Mouse (Mus musculus) CH12.LX (cell line): ENCODE results near the gene Gm20388. TPM values are rescaled to one million over a fixed set of nuclear protein-coding genes. Genes with fewer than 3 reads are reported as not detected.

Experiments
- DNase-seq: peaks from one replicate; pipeline ENCODE4 v3.0.0-alpha.2; 2013; ENCODE audit errors: extremely low read depth
- H3K27ac ChIP-seq: 2 replicates; pipeline ENCODE4 v1.5.1; 2012; ENCODE audit warnings: low read depth, mild to moderate bottlenecking, control low read depth, moderate library complexity; ENCODE audit not compliant: insufficient read depth
- H3K27me3 ChIP-seq: replicated peaks from 2 replicates; pipeline ENCODE3; 2012; ENCODE audit warnings: inconsistent platforms
- H3K36me3 ChIP-seq, 2 experiments: replicated peaks in 1 of 2; 2 replicates each; pipeline versions ENCODE3 to v1.6.1; 2012; ENCODE audit warnings: inconsistent platforms in 1 of 2, low read length in 1 of 2, mild to moderate bottlenecking in 1 of 2, mixed read lengths in 1 of 2, moderate library complexity in 1 of 2; ENCODE audit not compliant: control insufficient read depth in 1 of 2, insufficient read depth in 1 of 2
- H3K4me1 ChIP-seq, 2 experiments: 2 replicates each; pipeline ENCODE4 v1.6.1; 2012; ENCODE audit warnings: inconsistent platforms in 1 of 2, moderate library complexity in 1 of 2; ENCODE audit not compliant: insufficient read depth in 2 of 2, control insufficient read depth in 1 of 2
- H3K4me2 ChIP-seq: 2 replicates; pipeline ENCODE4 v1.6.1; 2012; ENCODE audit warnings: low read depth, mild to moderate bottlenecking, control low read depth; ENCODE audit not compliant: poor library complexity, insufficient read depth, severe bottlenecking
- H3K4me3 ChIP-seq, 3 experiments: fragments of 150-350 bp in 1 of 3; sonication (generic) in 1 of 3; replicated peaks in 1 of 3; 2 replicates each; pipeline versions ENCODE3 to v1.5.1; 2011 to 2012; ENCODE audit warnings: low read depth in 2 of 3, low read length in 2 of 3, mild to moderate bottlenecking in 2 of 3, moderate library complexity in 2 of 3, control low read depth in 1 of 3, improper control_type of control experiment in 1 of 3, inconsistent platforms in 1 of 3, mixed read lengths in 1 of 3; ENCODE audit not compliant: poor library complexity in 1 of 3
- H3K79me2 ChIP-seq: replicated peaks from 2 replicates; pipeline ENCODE4 v1.6.1; 2012; ENCODE audit warnings: mild to moderate bottlenecking, moderate library complexity; ENCODE audit not compliant: control insufficient read depth, poor library complexity, insufficient read depth, severe bottlenecking; ENCODE audit errors: extremely low read depth
- H3K9ac ChIP-seq: 2 replicates; pipeline ENCODE4 v1.6.1; 2012; ENCODE audit warnings: low read depth, mild to moderate bottlenecking, control low read depth, moderate library complexity; ENCODE audit not compliant: insufficient read depth
- H3K9me3 ChIP-seq: replicated peaks from 2 replicates; pipeline ENCODE3; 2012; ENCODE audit warnings: low read length, inconsistent platforms, mixed read lengths
- CHD2 ChIP-seq: IDR thresholded peaks from 2 replicates; pipeline ENCODE4 v1.6.1; 2011; ENCODE audit warnings: low read length, improper control_type of control experiment
- E2F4 ChIP-seq: IDR thresholded peaks from 2 replicates; pipeline ENCODE4 v1.6.1; 2011; ENCODE audit warnings: low read depth, low read length, improper control_type of control experiment; ENCODE audit not compliant: insufficient replicate concordance
- ELF1 ChIP-seq: IDR thresholded peaks from 2 replicates; pipeline ENCODE4 v1.6.1; 2014; ENCODE audit warnings: low read depth, mild to moderate bottlenecking, inconsistent platforms, low read length, improper control_type of control experiment
- GABPA ChIP-seq: IDR thresholded peaks from 2 replicates; pipeline ENCODE4 v1.6.1; 2012; ENCODE audit warnings: low read depth, low read length, improper control_type of control experiment, inconsistent platforms; ENCODE audit not compliant: insufficient replicate concordance
- IRF4 ChIP-seq: IDR thresholded peaks from 2 replicates; pipeline ENCODE4 v1.6.1; 2014; ENCODE audit warnings: low read depth, mild to moderate bottlenecking, inconsistent platforms, low read length, improper control_type of control experiment
- JUND ChIP-seq: conservative IDR thresholded peaks from 2 replicates; pipeline ENCODE4 v1.6.1; 2011; ENCODE audit warnings: low read depth, low read length, improper control_type of control experiment
- KAT2A ChIP-seq: IDR thresholded peaks from 2 replicates; pipeline ENCODE4 v1.6.1; 2012; ENCODE audit warnings: low read length, improper control_type of control experiment, inconsistent platforms; ENCODE audit not compliant: insufficient replicate concordance
- MAZ ChIP-seq: IDR thresholded peaks from 2 replicates; pipeline ENCODE4 v1.6.1; 2012; ENCODE audit warnings: low read depth, mild to moderate bottlenecking, inconsistent platforms, low read length, improper control_type of control experiment, moderate library complexity
- MYC ChIP-seq: IDR thresholded peaks from 2 replicates; pipeline ENCODE4 v1.6.1; 2011; ENCODE audit warnings: low read depth, mild to moderate bottlenecking, improper control_type of control experiment, low read length
- SIN3A ChIP-seq: IDR thresholded peaks from 2 replicates; pipeline ENCODE4 v1.6.1; 2012; ENCODE audit warnings: low read length, improper control_type of control experiment, inconsistent platforms
- TBP ChIP-seq: conservative IDR thresholded peaks from 2 replicates; pipeline ENCODE4 v1.6.1; 2011; ENCODE audit warnings: low read depth, low read length, improper control_type of control experiment
- USF1 ChIP-seq: IDR thresholded peaks from 2 replicates; pipeline ENCODE4 v1.6.1; 2014; ENCODE audit warnings: low read depth, mild to moderate bottlenecking, inconsistent platforms, low read length, improper control_type of control experiment
- USF2 ChIP-seq: conservative IDR thresholded peaks from 2 replicates; pipeline ENCODE4 v1.6.1; 2011; ENCODE audit warnings: low read depth, low read length, improper control_type of control experiment
- ZKSCAN1 ChIP-seq: IDR thresholded peaks from 2 replicates; pipeline ENCODE4 v1.6.1; 2012; ENCODE audit warnings: low read depth, inconsistent platforms, low read length, improper control_type of control experiment, borderline replicate concordance
- dilution Hi-C: fragments of 300-500 bp; cut with MboI; formaldehyde crosslinking; loops from 2 replicates; pipeline ENCODE4 v1.14.3; 2020; ENCODE audit warnings: low sequenced_read_pairs; ENCODE audit not compliant: extremely low pct_unique_long_range_greater_than_20kb, extremely low pct_ligation_motif_present
- in situ Hi-C: fragments of 300-500 bp; cut with MboI; formaldehyde crosslinking; loops from 3 replicates; pipeline ENCODE4 v1.14.3; 2019; ENCODE audit warnings: low sequenced_read_pairs, low pct_ligation_motif_present, low pct_unique_long_range_greater_than_20kb, mixed read lengths
- polyA plus RNA-seq: library from polyadenylated mRNA; unstranded; fragments of >175 nt; gene quantifications from 2 replicates; pipeline ENCODE4 v1.2.1, GENCODE M21; 2012; ENCODE audit warnings: low read depth; ENCODE audit not compliant: insufficient read length
- total RNA-seq, 2 experiments: library from RNA; depleted of rRNA; stranded (reverse); fragments of 300-350 nt in 1 of 2; fragments of >200 nt in 1 of 2; gene quantifications; 2 replicates each; pipeline ENCODE4 v1.2.3; 2012 to 2014

Gene Gm20388
- total and polyA plus RNA-seq, 3 experiments = 14.8 to 26.3 (median 22.2) TPM

DNA sequence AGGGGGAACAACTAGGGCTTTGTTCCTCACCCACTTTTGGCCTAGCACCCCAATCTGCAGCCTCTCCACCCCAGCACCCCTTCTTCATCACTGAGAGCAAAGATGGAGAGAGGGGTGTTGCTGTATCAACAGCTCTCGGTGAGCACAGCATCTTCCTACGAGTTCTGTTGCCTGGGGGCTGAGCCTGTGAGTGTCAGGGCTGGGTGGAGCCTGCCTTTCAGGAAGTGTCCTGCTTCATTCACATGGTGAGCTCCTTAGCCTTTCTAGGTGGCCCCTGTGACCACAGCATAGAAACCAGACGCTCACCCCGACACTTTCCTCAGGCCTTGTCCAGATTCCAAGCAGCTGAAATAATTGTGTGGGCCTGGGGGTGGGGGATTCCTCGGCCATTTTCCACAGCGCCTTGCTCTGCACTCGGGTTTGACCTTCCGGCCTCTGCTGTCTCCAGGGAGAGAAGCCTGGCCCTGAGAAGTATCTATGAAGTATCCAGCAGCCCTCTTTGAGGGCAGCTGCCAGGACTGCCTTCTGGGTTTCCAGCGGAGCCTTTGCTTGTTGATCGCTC is 2244.5 kb downstream of the Gm20388 start:
- Histone ChIP-seq H3K36me3 (no peaks in the 10 kb centered on the region), H3K4me1 (peaks cover 28 to 34% of the 10 kb centered on the region in 2 experiments), H3K79me2 (no peaks in the 10 kb centered on the region), H3K4me2 (no peak overlapping the region), H3K4me3 (no peak overlapping the region), H3K27ac (no peak overlapping the region), H3K9me3 (peaks cover 6% of the 10 kb centered on the region), H3K9ac (no peak overlapping the region), H3K27me3 (peaks cover 8% of the 10 kb centered on the region)
- DNase-seq = no peak
- TF ChIP-seq CHD2 (no peak), ELF1 (peak; percentile 65), USF1 (no peak), E2F4 (no peak), KAT2A (no peak)
- dilution Hi-C loops (no loop called here), in situ Hi-C loops (no loop called here)

- TF ChIP-seq USF2 (no peak), ELF1 (no peak), MYC (no peak), USF1 (no peak), MAZ (no peak), SIN3A (no peak), TBP (no peak), GABPA (no peak), JUND (no peak), CHD2 (no peak), ZKSCAN1 (no peak), IRF4 (no peak)
- no peak overlapping the region for H3K27ac ChIP-seq
- H3K9ac ChIP-seq = no peak overlapping the region
- H3K4me1 ChIP-seq = peaks cover 28 to 37% of the 10 kb centered on the region in 2 experiments
- H3K4me2 ChIP-seq = no peak overlapping the region
- peaks cover 6% of the 10 kb centered on the region for H3K9me3 ChIP-seq
- H3K27me3 ChIP-seq = peaks cover 11% of the 10 kb centered on the region
- H3K36me3 ChIP-seq = no peaks in the 10 kb centered on the region
- no peaks in the 10 kb centered on the region for H3K79me2 ChIP-seq
- in situ Hi-C loops (no loop called here), dilution Hi-C loops (no loop called here)
- no peak for DNase-seq
- H3K4me3 ChIP-seq = peak overlapping the region in 1 of 3 experiments; percentile 13
Observed at GRCm38 (mm10) chr8:122155964-122156363, 2245.3 kb downstream of the Gm20388 start.
